Mouse (Mus musculus) midbrain, embryonic 16.5 days (tissue): ENCODE measurements around the gene Tpte. TPM values are rescaled to one million over a fixed set of nuclear protein-coding genes. Genes with fewer than 3 reads are reported as not detected.
"Not testable (repeated sequence)": the region's sequence is repeated elsewhere in the genome, so short reads cannot be mapped to it uniquely, and the experiment has no call there.

Experiments used
- ATAC-seq: fragments of 200-750 bp; cut with Nextera tagmentation; 2 replicates; pipeline ENCODE4 v1.8.0; 2017; ENCODE audit warnings: moderate TSS enrichment
- H3K27ac ChIP-seq: fragments of 300-500 bp; sonication (generic); 2 replicates; pipeline ENCODE4 v1.5.1; 2014; ENCODE audit warnings: mild to moderate bottlenecking, low read length, mixed read lengths
- H3K27me3 ChIP-seq: fragments of 300-500 bp; sonication (generic); 2 replicates; pipeline ENCODE4 v1.6.1; 2014; ENCODE audit warnings: low read depth, low read length, mixed read lengths; ENCODE audit not compliant: control insufficient read depth, insufficient read depth
- H3K36me3 ChIP-seq: fragments of 300-500 bp; sonication (generic); 2 replicates; pipeline ENCODE4 v1.6.1; 2014; ENCODE audit warnings: mild to moderate bottlenecking, low read length, moderate library complexity, mixed read lengths; ENCODE audit not compliant: control insufficient read depth, insufficient read depth
- H3K4me1 ChIP-seq: fragments of 300-500 bp; sonication (generic); 2 replicates; pipeline ENCODE4 v1.6.1; 2014; ENCODE audit warnings: mild to moderate bottlenecking, low read length, mixed read lengths; ENCODE audit not compliant: control insufficient read depth, insufficient read depth
- H3K4me2 ChIP-seq: fragments of 300-500 bp; sonication (generic); 2 replicates; pipeline ENCODE4 v1.6.1; 2014; ENCODE audit warnings: mild to moderate bottlenecking, low read length, mixed read lengths
- H3K4me3 ChIP-seq: fragments of 300-500 bp; sonication (generic); 2 replicates; pipeline ENCODE4 v1.5.1; 2014; ENCODE audit warnings: low read depth, mild to moderate bottlenecking, low read length, moderate library complexity, mixed read lengths
- H3K9ac ChIP-seq: fragments of 300-500 bp; sonication (generic); 2 replicates; pipeline ENCODE4 v1.6.1; 2014; ENCODE audit warnings: low read depth, low read length, mixed read lengths
- H3K9me3 ChIP-seq: fragments of 300-500 bp; sonication (generic); replicated peaks from 2 replicates; pipeline ENCODE4 v1.6.1; 2014; ENCODE audit warnings: mild to moderate bottlenecking, low read length, mixed read lengths; ENCODE audit not compliant: control insufficient read depth, poor library complexity, severe bottlenecking
- WGBS: fragments of 180-500 bp; shearing (Covaris S2); extraction: QIAGEN DNeasy Blood & Tissue Kit; methylation state at CpG from one replicate; pipeline ENCODE4 v1.1.7; 2014; 5-methylcytosine and 5-hydroxymethylcytosine counted together
- polyA plus RNA-seq: library from polyadenylated mRNA; unstranded; fragments of >200 nt; fragmentation: Nextera tagmentation; extraction: Ambion mirVana; gene quantifications from 2 replicates; pipeline ENCODE4 v1.2.1, GENCODE M21; 2015

The Tpte gene
- polyA plus RNA-seq, 1 experiment from 2014 or later: not detected

DNA sequence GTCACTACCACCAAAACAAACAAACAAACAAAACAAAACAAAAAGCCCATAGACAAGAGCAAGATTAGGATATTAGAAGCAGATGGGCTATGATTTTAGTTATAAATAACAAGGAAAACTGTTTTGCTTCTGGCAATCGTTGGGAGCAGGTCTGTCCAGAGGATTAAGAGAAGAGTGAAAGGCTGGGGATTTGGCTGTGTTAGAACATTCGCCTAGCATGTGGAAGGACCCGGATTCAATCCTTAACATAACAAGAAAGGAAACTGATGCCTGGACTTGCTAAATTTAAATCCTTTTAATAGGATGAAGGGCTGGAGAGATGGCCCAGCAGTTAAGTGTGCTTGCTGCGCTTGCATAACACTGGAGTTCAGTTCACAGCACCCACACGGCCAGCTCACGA lies 18.9 kb upstream of the Tpte start:
- Histone ChIP-seq H3K36me3 (no peaks in the 10 kb centered on the region), H3K27ac (no peak overlapping the region), H3K4me3 (no peak overlapping the region), H3K4me1 (no peaks in the 10 kb centered on the region), H3K9ac (no peak overlapping the region), H3K27me3 (no peaks in the 10 kb centered on the region), H3K4me2 (no peak overlapping the region), H3K9me3 (no peaks in the 10 kb centered on the region)
- no peak for ATAC-seq
- WGBS: 68% methylated on average over 6 of the region's 6 CpGs

DNA sequence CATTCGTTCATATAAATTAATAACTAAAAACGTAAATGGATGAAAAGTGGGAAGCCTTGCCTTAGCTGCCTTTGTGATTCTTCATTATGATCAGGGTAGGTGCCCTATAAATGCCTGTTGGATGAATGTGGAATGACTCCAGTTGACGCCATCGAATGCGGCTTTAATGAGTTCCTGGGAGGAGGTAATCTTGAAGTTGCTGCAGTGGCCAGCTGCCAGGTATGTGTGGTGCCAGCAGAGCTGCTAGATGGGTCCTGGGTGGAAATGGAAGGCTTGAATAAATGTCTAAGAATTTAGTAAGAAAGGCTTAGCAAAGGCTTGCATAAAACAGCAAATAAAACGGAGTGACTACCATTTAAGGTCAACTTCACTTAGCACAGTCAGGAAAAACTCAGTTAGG lies 18.5 kb upstream of the Tpte start:
- ATAC-seq: no peak
- no peak overlapping the region for H3K4me2 ChIP-seq
- no peaks in the 10 kb centered on the region for H3K27me3 ChIP-seq
- 85% methylated on average over 6 of the region's 6 CpGs for WGBS
- H3K4me1 ChIP-seq: no peaks in the 10 kb centered on the region
- no peak overlapping the region for H3K27ac ChIP-seq
- no peak overlapping the region for H3K9ac ChIP-seq
- H3K4me3 ChIP-seq: no peak overlapping the region
- H3K9me3 ChIP-seq: no peaks in the 10 kb centered on the region
- H3K36me3 ChIP-seq: no peaks in the 10 kb centered on the region

DNA sequence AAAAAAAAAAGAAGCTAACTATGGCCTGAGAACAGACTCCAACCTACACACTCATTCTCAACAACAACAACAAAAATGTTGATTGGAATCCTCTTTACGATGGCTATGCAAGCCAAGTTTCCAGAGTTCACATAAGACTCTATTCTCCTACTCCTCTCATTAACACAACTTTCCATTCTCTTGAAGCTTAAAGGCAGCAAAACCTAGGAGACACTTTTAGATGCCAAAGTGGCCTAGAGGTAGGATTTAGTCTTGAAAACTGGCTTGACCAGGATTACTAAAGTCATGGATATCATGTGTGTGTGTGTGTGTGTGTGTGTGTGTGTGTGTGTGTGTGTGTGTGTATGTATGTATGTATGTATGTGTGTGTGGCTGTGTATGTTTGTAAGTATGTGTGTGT lies 18.0 kb upstream of the Tpte start:
- Histone ChIP-seq H3K4me3 (no peak overlapping the region), H3K27ac (no peak overlapping the region), H3K27me3 (no peaks in the 10 kb centered on the region), H3K4me1 (no peaks in the 10 kb centered on the region), H3K9me3 (no peaks in the 10 kb centered on the region), H3K9ac (no peak overlapping the region), H3K4me2 (no peak overlapping the region), H3K36me3 (no peaks in the 10 kb centered on the region)
- no peak for ATAC-seq
- 93% methylated on average over 1 of the region's 1 CpGs for WGBS

- 92% methylated on average over 3 of the region's 3 CpGs for WGBS
- no peak overlapping the region for H3K4me3 ChIP-seq
These were observed 16.4 kb upstream of the Tpte start for GRCm38 (mm10) chr8:22266809-22267208.

GRCm38 (mm10) chr8:22273142-22273541 lies 10.1 kb upstream of the Tpte start:
- Histone ChIP-seq H3K4me3 (no peak overlapping the region), H3K9ac (no peak overlapping the region), H3K9me3 (no peaks in the 10 kb centered on the region), H3K4me2 (no peak overlapping the region), H3K36me3 (no peaks in the 10 kb centered on the region), H3K27me3 (no peaks in the 10 kb centered on the region), H3K27ac (no peak overlapping the region), H3K4me1 (no peaks in the 10 kb centered on the region)
- ATAC-seq: no peak
- WGBS: 95% methylated on average over 3 of the region's 3 CpGs

More at GRCm38 (mm10) chr8:22266809-22267208, 16.4 kb upstream of the Tpte start:
- no peaks in the 10 kb centered on the region for H3K9me3 ChIP-seq
- no peaks in the 10 kb centered on the region for H3K27me3 ChIP-seq
- no peaks in the 10 kb centered on the region for H3K4me1 ChIP-seq
- no peak overlapping the region for H3K27ac ChIP-seq
- H3K9ac ChIP-seq: no peak overlapping the region
- no peak overlapping the region for H3K4me2 ChIP-seq
- no peaks in the 10 kb centered on the region for H3K36me3 ChIP-seq
- ATAC-seq: no peak

DNA sequence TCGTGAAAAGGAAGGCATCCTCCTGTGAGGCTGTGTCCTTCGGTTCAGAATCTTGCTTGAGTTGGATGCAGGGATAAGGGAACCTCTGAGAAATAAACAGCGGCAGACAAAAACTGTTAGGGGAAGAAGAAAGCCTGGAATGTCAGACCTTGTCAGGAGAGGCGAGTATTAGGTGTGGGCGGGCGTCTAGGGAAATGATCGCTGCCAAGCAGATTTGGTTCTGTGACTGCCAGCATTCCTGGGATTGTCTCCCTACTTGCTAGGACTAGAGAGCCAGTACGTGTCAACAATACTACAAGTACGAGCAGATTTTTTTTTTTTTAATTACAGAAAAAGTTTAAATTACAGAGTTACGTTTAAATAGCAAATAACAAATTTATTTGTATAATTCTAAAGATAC lies 8.6 kb upstream of the Tpte start:
- no peak overlapping the region for H3K9ac ChIP-seq
- no peaks in the 10 kb centered on the region for H3K27me3 ChIP-seq
- no peak overlapping the region for H3K4me3 ChIP-seq
- 74% methylated on average over 10 of the region's 10 CpGs for WGBS
- H3K36me3 ChIP-seq: no peaks in the 10 kb centered on the region
- ATAC-seq: no peak
- H3K4me1 ChIP-seq: no peaks in the 10 kb centered on the region
- H3K9me3 ChIP-seq: no peaks in the 10 kb centered on the region
- no peak overlapping the region for H3K4me2 ChIP-seq
- no peak overlapping the region for H3K27ac ChIP-seq

DNA sequence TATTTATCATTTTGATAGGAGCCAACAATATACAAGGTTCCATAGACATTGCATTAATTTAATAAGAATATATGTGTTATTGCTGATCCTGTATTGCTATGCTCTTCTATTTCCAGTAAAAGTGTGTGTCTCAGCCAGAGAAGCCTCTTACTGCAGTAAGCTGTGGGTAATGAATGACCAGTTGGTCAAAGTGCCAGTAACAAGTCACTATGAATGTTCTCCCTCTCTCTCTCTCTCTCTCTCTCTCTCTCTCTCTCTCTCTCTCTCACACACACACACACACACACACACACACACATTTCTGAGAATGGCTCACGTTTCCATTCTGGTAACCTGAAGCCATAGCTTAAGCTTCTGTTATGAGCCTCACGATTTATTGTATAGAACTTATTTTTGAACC lies 19.1 kb downstream of the Tpte start:
- Histone ChIP-seq H3K4me3 (no peak overlapping the region), H3K27me3 (no peaks in the 10 kb centered on the region), H3K4me1 (no peaks in the 10 kb centered on the region; the same call in 1 of the 2 replicates), H3K27ac (no peak overlapping the region), H3K36me3 (no peaks in the 10 kb centered on the region), H3K9me3 (no peaks in the 10 kb centered on the region), H3K9ac (no peak overlapping the region), H3K4me2 (no peak overlapping the region)
- no peak for ATAC-seq
- 48% methylated on average over 2 of the region's 2 CpGs for WGBS

- H3K4me2 ChIP-seq: peak overlapping the region; percentile 42
- WGBS: 15% methylated on average over 7 of the region's 7 CpGs
- ATAC-seq: peak; percentile 89
- H3K9ac ChIP-seq: peak overlapping the region; percentile 46; the same call in 1 of the 2 replicates
- no peaks in the 10 kb centered on the region for H3K27me3 ChIP-seq
- no peak overlapping the region for H3K27ac ChIP-seq
- H3K36me3 ChIP-seq: no peaks in the 10 kb centered on the region
- no peaks in the 10 kb centered on the region; the same call in 1 of the 2 replicates for H3K4me1 ChIP-seq
- H3K9me3 ChIP-seq: no peaks in the 10 kb centered on the region
- H3K4me3 ChIP-seq: peak overlapping the region; percentile 12
These were observed 19.7 kb downstream of the Tpte start for GRCm38 (mm10) chr8:22302896-22303306.

- H3K4me1 ChIP-seq, H3K27ac ChIP-seq, H3K4me2 ChIP-seq, H3K4me3 ChIP-seq, ATAC-seq, H3K9me3 ChIP-seq, H3K36me3 ChIP-seq, H3K27me3 ChIP-seq, H3K9ac ChIP-seq: not testable (repeated sequence)
- 91% methylated on average over 8 of the region's 9 CpGs for WGBS
These were observed 20.8 kb downstream of the Tpte start for GRCm38 (mm10) chr8:22304045-22304444.
